Mouse (Mus musculus): ENCODE results near the gene Trpm3. TPM values are rescaled to one million over a fixed set of nuclear protein-coding genes. Genes with fewer than 3 reads are reported as not detected.

Gene Trpm3
- total RNA-seq, 2 experiments from 2014 or later = 1.7 to 1.8 TPM

DNA sequence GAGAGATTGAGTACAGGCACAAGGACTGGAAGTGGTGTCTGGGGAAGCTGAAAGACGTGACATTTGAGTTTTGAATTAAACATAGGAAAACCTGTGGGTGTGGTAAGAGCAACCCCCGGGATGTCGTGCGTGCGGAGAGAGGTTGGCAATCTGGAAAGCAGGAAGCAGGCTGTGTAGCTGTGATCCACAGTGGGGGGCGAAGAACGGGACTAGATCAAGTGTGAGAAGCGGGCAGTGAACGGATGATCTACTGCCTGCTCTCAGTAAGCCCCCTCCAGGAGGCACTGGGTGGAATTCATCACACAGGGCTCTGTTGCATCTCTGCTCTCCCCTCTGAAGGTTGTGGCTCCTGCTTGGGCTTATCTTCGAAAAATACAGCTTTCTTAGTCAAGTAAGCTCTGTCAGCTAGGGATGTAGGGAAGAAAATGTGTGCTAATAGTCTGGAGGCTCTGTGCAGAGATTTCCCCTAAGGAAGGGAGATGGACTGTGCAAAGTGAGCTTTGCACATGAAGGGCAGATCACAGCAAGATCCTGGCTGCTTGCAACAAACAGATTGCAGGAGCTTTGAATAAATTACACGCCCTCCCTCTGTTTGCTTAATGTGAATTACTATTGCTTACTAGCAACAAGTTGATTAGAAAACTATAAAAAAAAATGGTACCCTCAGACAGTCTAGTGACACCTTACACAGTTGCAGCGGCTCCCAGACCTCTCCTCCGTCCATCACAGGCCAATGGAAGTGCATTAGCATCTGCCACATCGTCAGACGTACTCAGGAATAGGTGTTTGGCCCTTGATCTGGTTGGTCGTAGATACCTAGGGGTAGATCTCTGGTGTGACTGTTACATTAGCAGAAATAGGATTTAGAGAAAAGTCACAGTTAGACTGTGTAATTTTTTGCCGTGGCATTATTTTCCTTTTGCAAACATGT lies 164.4 kb downstream of the Trpm3 start:
- intact Hi-C loops (cut with DNase I) = loop anchor here (5.0 kb wide), 3 partner anchors 481 to 931 kb away; no protein-coding TSS in a partner anchor
- no peak for DNase-seq (ENCODE audit: low spot score)

DNA sequence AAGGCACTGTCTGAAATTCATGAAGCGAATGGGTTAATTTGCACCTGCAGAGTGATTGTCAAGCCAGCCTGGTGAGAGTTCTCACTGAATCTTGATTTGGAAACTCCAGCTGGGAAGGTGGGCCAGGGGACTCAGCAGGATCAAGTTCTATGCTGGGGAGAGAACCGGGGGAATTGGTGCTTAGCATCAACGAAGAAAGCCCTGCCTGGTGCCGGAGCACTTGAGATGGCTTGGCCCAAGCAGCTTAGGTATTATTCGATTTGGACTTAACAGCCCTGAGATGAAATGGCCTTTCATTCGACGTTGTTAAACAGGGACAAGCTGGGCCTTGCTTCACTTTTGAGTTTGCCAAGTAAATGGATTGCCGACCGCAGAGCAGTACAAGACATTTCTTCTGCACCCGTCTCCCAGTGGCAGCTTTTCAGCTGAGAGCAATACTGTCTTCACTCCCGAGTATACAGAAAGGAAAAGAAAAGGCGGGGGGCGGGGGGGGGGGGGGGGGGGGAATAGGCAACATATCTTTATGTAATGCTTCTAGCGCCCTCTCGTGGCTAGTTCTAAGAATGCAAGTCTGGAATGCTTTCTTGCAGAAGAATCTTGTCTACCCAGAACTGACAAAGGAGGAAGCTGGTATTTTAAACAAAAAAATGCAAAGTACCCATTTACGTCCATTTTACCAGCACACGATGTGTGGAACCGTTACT lies 165.3 kb downstream of the Trpm3 start:
- intact Hi-C loops (cut with DNase I) = loop anchor here (2.0 to 5.0 kb wide), 4 partner anchors 482 to 932 kb away; no protein-coding TSS in a partner anchor
- DNase-seq (ENCODE audit: low spot score) = peak; percentile 2

DNA sequence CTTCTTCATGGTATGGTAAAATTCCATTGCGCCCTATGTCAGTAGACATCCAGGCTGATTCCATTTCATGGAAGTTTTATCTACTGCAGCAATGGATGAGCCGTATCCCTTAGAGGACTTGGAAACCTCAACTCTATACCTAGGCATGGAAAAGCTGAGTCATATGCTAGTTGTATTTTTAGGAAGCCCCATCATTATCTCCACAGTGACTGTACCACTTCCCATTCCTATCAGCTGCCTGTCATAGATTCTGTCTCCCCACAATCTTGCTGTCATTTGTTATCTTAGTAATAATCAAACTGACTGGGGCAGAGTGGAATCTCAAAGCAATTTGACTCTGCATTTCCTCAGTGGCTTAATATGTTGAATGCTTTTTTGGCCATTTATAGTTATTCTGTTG lies 169.2 kb downstream of the Trpm3 start:
- intact Hi-C loops (cut with DNase I) = no loop called here
- no peak for DNase-seq (ENCODE audit: low spot score)

DNA sequence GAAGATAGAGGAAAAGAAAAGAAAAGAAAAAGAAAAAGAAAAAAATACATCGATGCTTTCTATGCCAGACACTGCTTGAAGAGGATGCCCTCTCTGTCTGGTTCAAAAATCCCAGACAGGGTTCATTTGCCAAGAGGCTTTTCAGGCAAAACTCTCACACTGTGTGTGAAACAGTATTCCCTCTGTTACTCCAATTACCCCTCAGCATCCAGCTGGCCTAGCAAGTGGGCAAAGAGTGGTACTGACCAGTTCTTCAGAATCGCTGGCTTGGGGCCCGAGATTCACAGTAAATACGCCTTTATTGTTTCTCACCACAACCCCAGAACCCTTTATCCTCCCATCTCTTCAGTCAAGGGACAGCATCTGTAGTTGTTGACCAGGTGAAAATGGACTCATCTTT lies 178.5 kb downstream of the Trpm3 start:
- DNase-seq (ENCODE audit: low spot score) = no peak
- intact Hi-C loops (cut with DNase I) = no loop called here

DNA sequence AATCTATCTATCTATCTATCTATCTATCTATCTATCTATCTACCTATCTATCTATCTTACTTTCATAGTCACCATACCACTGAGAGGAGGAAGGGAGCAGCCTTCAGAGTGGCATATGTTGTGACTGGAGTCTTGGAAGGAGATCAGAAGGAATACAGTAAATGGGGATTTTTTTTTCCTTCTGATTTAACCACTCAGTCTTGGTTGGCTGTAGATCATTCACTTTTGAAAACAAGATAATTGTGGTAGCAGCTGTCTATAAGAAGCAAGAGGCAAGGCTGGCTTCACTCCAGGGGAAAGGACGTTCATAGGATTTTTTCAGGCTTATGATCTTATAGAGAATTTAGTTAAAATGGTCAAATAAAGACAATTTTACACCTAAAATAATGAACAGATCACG lies 188.0 kb downstream of the Trpm3 start:
- DNase-seq (ENCODE audit: low spot score) = no peak
- intact Hi-C loops (cut with DNase I) = no loop called here

DNA sequence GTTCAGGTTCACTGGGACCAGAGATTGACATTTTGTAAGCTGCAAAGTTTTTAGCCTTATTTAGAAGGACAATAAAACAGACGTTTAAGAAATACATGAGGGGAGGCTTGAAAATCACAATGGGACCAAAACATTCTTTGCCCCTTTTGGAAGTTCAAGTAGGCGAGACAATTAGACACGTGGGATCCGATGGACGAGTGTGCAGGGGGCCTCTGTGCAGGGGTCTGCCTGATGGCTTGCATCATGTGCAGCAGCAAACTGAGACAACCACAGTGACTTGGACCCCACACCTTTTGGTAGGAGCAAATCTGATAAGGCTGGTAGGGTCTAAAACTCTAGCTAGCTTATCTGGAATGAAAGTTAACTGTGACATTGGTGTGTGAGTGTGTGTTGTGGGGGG lies 188.4 kb downstream of the Trpm3 start:
- intact Hi-C loops (cut with DNase I) = no loop called here
- DNase-seq (ENCODE audit: low spot score) = no peak

DNA sequence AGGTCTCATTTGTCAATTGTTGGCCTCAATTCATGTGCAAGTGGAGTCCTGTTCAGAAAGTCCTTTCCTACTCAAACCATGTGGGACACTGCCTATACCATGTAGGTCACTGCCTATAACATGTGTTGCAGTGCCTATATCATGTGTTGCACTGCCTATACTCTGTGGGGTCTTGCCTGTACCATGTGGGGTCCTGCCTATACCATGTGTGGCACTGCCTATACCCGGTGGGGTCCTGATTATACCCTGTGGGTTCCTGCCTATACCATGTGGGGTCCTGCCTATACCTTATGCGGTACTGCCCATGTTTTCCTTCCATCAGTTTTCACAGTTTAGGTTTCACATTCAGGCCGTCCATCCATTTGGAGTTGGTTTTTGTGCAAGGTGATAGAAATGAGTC lies 197.4 kb downstream of the Trpm3 start:
- no peak for DNase-seq (ENCODE audit: low spot score)
- intact Hi-C loops (cut with DNase I) = loop anchor here (5.0 kb wide), 1 partner anchor 216 kb away; no protein-coding TSS in a partner anchor

DNA sequence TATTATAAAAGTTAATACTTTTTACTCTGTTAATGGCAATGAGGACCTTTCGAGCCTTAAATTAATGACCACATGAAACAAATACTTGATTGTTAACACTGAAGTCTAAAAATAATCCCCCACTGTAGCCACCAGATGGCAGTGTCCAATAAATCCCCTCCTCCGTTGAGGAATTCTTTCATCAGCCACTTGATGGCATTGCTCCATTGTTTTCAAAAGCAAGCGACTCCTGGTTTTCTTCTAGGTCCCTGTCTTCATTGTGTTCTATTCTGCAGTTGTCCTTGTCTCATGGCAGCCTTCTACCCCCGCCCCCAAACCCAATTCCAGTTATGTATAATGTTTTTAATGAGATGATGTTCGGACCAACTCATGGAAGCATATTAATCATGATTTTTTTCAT lies 198.6 kb downstream of the Trpm3 start:
- DNase-seq (ENCODE audit: low spot score) = no peak
- intact Hi-C loops (cut with DNase I) = loop anchor here (1.0 to 5.0 kb wide), 3 partner anchors 215 to 546 kb away; no protein-coding TSS in a partner anchor

DNA sequence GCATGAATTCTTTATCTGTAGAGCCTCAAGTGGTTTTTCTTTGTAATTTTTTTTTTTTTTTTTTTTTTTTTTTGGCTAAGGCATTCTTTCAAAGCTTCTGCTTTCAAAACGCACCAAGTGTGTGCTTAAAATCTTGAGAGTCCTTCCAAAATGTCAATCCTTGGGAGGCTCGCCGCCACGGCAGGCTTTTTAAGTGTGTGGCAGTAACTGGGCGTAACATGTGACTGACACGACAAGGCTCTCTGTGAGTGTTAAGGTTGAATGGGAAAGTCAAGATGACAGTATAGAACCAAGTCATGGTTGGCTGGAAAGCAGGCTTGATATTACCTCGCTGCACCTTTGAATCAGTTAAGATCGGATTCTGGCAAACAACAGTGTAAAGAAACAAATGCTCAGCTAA lies 200.1 kb downstream of the Trpm3 start:
- no peak for DNase-seq (ENCODE audit: low spot score)
- intact Hi-C loops (cut with DNase I) = loop anchor here (5.0 kb wide), 1 partner anchor 213 kb away; no protein-coding TSS in a partner anchor

DNA sequence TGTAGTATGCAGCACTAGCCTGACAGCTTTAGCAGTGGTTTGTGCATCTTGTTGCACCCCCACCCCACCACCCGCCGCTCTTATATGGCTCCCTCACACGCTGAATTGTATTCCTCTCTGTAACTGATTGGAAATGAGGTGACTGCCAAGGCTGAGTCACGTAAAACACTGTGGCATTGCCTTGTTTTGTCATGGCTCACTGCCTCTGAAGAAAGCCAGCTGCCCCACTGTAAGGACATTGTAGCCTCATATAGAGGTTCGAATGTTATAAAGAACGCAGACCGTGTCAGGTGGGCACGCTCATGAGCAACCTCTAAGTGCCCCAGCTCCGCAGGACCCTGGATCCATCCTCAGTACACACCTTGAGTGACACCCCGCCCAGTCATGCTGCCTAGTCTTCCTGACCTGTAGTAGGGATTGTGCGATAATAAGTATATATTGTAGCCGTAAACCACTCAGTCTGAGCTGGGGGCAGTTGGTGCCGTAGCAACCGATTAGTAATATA lies 215.2 kb downstream of the Trpm3 start:
- intact Hi-C loops (cut with DNase I) = no loop called here
- no peak for DNase-seq (ENCODE audit: low spot score)

DNA sequence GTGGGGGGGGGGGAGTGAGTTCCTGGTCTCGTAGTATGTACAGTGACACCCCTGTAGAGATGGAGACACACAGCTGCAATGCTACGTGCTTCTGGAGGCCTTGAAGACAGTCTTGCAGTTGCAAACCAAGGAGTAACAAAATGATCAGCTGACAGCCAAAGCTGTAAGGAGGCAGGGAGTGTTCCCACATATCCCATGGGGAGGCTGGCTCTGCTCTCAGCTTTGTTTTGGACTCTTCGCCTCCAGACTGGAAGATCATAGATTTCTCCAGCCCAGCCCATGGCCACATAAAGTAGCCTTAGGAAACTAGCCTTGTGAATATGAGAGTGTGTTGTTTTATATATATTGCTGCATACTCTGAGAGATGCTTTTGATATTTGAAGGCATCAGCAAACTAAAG lies 248.0 kb downstream of the Trpm3 start:
- no peak for DNase-seq (ENCODE audit: low spot score)

DNA sequence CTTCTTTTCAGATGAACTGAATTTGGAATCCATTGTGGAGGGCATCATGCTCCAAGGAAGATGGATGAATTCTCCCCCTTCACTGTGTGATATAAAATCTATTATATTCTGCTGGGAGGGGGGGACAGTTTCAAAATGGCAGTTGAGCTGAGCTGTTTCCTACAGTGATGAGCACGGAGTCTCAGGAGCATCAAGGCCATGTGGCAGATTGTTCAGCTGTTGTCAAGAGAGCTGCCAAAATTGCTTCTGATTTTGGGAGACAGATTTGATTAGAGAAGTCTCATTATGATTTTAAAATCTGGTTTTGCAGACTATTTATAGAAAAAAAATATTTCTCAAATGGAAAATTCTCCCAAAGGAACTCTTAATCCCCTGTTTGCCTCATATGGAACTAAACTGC lies 255.9 kb downstream of the Trpm3 start:
- no peak for DNase-seq (ENCODE audit: low spot score)
- intact Hi-C loops (cut with DNase I) = no loop called here

More for the DNA sequence above, 248.0 kb downstream of the Trpm3 start:
- intact Hi-C loops (cut with DNase I) = no loop called here

DNA sequence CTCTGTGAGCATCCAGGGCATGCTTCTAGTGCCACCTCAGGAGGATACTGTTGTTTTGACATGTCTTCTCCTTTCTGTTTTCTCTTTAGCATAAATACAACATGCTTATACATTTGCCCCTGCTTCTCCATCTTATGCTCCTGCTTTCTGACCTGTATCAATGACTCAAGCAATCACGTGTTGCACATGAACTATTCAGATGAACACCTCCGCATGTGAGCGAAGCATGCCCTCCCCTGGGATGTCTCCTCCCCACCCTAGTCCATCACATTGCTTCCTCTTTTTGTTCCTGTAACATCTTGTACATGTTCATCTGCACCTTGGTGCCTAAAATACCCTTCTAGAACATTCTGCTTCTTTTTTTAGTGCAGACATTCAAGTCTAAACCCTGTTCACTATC lies 265.2 kb downstream of the Trpm3 start:
- no peak for DNase-seq (ENCODE audit: low spot score)
- intact Hi-C loops (cut with DNase I) = no loop called here

DNA sequence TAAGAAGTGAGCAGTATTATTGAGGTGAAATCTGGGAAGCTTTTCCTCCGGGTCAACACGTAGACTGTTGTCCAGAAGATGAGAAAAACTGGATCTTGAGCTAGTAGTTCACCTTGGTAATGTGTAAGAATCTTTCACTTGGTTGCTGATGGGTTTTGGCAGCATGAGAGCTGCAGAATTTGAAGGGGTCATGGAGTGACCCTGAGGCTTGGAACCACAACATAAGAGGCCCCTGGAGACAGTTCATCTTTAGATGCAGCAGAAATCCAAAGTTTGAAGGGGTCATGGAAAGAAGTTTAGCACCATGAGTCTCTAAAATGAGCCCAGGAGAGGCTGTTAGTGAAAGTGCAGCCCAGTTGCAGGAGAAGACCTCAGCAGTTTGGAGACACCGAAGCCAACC lies 279.4 kb downstream of the Trpm3 start:
- DNase-seq (ENCODE audit: low spot score) = no peak
- intact Hi-C loops (cut with DNase I) = no loop called here

DNA sequence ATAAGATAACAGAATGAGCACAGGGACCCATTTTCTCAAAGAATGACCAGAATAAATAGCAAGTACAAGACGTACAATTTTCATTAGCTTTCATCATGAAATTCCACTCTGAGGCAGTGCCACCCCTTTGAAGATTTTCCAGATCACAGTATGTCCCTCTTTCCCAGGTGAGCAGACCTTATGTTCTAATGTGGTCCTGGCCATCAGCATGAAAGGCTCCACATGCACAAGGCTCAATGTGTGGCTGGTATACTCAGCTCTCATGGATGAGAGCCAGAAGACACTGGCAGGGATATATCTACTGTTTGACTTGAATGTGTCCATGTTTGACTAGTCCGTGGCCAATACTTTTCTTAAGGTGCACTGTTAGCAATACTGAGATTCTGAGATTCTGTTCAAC lies 298.4 kb downstream of the Trpm3 start:
- intact Hi-C loops (cut with DNase I) = no loop called here
- no peak for DNase-seq (ENCODE audit: low spot score)

DNA sequence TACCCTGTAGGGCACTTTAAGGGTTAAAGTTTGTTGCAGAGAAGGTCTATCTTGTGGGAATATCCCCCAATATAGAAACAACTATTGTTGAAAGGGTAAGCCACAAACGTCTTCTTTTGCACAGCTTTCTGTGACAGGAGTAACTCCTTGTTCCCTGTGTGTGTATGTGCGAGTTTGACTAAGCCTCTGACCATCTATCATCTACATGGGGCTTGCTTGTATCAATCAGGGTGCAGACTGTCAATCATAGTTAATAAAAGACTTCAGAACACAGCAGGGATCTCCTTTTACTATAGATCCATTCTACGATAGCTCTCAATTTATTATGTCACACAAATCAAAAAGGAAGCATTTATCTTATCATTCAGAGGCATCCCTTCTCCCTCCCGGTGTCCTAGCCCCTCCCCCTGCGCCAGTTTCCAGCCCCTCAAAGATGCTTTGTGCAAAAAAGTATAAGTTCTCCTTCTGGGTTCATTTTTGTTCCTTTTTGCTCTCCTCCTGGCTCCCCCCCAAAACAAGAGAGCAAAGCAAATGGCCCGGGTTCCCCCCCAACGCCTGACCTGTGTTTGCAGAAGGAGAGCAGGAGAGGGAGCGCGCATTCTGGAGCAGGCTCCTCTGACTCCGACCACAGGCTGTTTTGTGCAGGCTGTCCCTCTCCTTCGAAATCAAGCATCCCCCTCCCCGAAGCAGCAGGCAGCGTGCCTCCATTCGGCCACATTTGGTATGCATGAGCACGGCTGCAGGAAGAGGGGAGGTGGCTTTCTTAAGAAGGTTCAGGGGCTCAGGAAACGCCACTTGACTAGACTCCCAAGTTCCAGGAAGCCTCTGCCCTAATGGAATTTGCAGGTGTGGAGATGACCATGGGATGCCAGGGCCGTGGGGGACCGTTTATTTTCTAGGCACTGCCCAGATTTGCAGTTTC lies 308.8 kb downstream of the Trpm3 start:
- intact Hi-C loops (cut with DNase I) = no loop called here

DNA sequence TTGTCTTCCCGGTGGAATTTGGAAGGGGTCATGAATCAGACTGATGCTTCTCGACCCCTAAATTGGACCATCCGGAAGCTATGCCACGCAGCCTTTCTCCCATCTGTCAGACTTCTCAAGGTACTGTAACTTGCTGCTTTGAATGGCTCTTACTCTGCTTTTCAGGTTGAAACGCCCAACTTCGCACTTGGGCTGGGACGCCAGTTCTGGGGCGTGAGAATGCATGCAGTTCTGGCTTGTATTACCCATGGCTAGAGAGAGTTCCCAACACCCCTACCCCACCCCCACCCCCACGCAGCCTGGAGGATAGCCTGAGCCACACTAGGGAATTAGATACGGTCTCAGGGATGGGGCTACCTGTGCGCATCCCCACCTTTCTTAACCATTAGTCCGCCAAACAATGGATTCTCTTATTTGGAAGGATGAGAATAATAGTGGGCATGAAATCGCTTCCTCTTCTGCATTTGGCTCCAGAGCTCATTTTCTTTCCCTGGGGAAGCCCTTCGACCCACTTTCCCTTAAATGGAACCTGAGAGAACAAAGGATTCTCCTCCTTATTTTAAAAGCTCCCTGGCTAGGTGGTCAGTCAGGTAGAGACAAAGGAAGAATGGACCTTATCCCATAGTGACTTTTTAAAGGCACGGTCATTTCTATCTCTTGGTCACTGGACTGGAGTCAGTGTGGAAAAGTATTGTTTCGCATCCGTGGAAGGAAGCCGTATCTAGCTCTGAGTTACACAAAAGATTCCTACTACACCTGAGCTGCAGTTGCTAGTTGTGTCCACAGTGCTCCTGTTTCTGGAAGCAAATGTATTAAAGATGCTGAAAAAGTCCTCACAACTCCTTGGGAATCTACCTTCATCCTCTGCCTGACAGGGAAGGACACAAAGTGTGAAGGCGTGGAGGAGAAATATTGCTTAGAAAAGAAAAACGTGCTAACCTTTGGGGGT lies 309.8 kb downstream of the Trpm3 start:
- intact Hi-C loops (cut with DNase I) = no loop called here
- DNase-seq (ENCODE audit: low spot score) = no peak

More for the DNA sequence above, 308.8 kb downstream of the Trpm3 start:
- DNase-seq (ENCODE audit: low spot score) = no peak

DNA sequence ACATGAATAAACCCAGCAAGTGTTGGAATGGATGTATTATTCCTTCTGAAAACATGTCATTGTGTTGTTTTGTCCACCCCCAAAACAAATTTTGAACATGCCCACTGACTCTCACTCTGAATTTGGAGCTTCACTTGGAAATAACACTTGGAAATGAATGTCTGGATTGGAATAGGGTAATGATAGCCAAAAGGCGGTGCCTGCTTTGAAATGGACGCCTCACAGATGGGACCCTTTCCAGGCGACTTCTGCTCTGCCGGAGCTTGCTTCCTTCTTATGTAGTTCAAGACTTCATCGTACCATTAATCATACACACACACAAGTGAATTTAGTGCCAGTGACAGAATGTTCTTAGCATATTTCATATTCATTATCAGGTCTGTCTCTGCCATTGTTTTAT lies 312.4 kb downstream of the Trpm3 start:
- no peak for DNase-seq (ENCODE audit: low spot score)
- intact Hi-C loops (cut with DNase I) = no loop called here

DNA sequence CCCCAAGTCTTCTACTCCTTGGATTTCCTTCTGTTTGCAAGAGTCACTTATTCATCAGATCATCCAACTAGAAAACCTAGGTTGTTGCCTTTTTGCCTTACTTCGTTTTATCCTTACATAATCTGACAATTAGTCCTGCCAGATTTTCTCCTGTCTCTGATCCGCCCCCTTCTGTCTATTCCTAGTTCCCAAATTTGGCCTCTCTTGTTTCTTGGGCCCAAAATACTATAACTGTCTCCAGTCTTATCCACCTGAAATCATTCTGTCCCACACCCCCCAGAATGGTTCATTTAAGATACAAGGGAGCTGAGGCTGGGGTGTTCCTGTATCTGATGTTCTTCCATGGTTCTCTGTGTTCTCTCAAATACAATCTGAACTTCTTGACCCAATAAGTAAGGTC lies 318.1 kb downstream of the Trpm3 start:
- intact Hi-C loops (cut with DNase I) = no loop called here

More for the DNA sequence above, 318.1 kb downstream of the Trpm3 start:
- DNase-seq (ENCODE audit: low spot score) = no peak

Data from heart, postnatal 25 days (tissue).